Mouse (Mus musculus): ENCODE measurements at regions not wholly inside any gene's neighbourhood (a gene's known extent, or its start where the extent isn't known, plus 50 kb on each side); places are given as distances from the start of the nearest gene placed in this dataset.

DNA sequence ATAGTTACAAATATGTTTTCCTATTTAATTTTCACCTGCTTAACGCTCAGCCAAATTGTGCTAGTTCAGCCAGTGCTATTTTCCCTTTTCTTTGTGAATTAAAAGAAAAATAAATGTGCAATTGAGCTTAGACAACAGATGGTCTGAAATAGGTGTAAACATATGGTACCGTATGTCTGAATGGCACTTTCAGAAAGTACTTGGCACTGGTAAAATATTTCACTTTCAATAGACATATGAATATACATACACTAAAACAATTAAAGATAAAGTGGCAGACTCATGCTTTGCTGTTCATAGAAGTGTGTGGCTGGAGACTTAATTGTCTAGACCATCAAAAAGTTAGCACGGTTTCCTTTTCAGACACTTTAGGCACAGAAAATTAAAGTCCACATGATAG, 794.8 kb upstream of the Slitrk1 start:
- Histone ChIP-seq H3K9me3 (ENCODE audit: control insufficient read depth, low read length) (no peaks in the 10 kb centered on the region), H3K4me1 (ENCODE audit: control insufficient read depth, insufficient read depth, low read length) (no peaks in the 10 kb centered on the region), H3K4me3 (ENCODE audit: low read depth, low read length) (no peak overlapping the region), H3K27me3 (ENCODE audit: control insufficient read depth, insufficient read depth, low read length) (no peaks in the 10 kb centered on the region), H3K9ac (ENCODE audit: low read length) (no peak overlapping the region), H3K4me2 (ENCODE audit: low read depth) (no peak overlapping the region), H3K27ac (ENCODE audit: low read depth, low read length) (no peak overlapping the region), H3K36me3 (ENCODE audit: control insufficient read depth, insufficient read depth, low read length) (no peaks in the 10 kb centered on the region)
- ATAC-seq (ENCODE audit: insufficient read depth, low FRiP score, low TSS enrichment) (no peak), DNase-seq (ENCODE audit: low spot score) (no peak)
- 82% methylated on average over 3 of the region's 3 CpGs for WGBS

DNA sequence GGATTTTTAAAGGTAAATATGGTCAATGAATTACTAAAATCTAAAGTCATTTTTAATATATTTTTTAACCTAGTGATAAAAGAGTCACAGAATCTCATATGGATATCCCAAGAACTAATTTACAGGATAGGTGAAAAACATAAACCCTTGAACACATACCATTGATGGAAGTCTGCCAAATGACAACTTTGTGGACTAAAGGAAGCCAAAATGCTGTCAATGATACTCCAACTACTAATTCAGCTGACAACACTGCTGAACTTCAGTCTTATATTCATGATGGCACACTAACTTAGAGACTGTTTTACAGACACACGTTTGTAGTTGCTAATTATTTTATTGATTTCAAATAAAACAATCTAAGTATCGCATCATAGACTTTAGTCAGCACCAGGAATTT, 786.3 kb upstream of the Slitrk1 start:
- H3K4me3 ChIP-seq (ENCODE audit: low read depth, low read length) = no peak overlapping the region
- H3K9me3 ChIP-seq (ENCODE audit: control insufficient read depth, low read length) = no peaks in the 10 kb centered on the region
- WGBS = 75% methylated on average over 2 of the region's 2 CpGs
- H3K4me1 ChIP-seq (ENCODE audit: control insufficient read depth, insufficient read depth, low read length) = no peaks in the 10 kb centered on the region
- no peaks in the 10 kb centered on the region for H3K36me3 ChIP-seq (ENCODE audit: control insufficient read depth, insufficient read depth, low read length)
- H3K9ac ChIP-seq (ENCODE audit: low read length) = no peak overlapping the region
- ATAC-seq (ENCODE audit: insufficient read depth, low FRiP score, low TSS enrichment) = no peak
- no peak for DNase-seq (ENCODE audit: low spot score)
- H3K4me2 ChIP-seq (ENCODE audit: low read depth) = no peak overlapping the region
- no peaks in the 10 kb centered on the region for H3K27me3 ChIP-seq (ENCODE audit: control insufficient read depth, insufficient read depth, low read length)
- no peak overlapping the region for H3K27ac ChIP-seq (ENCODE audit: low read depth, low read length)

DNA sequence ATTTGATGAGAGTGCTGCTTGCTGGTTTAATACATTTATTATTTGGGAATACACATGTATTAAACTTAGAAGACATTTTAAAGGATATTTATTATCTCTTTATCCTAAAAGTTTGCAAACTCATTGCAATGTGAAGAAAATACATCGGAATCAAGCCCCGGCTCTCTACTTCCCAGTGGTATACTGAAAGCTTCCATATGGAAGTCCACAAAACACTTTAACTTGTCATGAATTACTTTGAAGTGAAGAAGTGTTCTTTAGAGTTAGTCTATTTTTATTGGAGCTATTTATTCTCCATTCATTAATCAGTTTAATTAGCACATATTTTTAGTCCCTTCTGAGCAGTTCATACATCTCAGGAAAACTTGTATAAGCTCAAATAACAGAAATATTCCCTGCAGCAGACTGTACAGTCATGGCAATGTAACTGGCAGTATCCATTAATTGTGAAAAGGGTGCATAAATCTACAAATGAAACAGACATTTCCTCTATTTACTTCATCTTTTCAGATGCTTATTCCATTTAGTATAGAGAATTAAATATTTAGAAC, 754.7 kb upstream of the Slitrk1 start:
- H3K27me3 ChIP-seq (ENCODE audit: control insufficient read depth, insufficient read depth, low read length) = no peaks in the 10 kb centered on the region
- no peak for DNase-seq (ENCODE audit: low spot score)
- no peak for ATAC-seq (ENCODE audit: insufficient read depth, low FRiP score, low TSS enrichment)
- no peaks in the 10 kb centered on the region for H3K4me1 ChIP-seq (ENCODE audit: control insufficient read depth, insufficient read depth, low read length)
- 68% methylated on average over 2 of the region's 2 CpGs for WGBS
- H3K27ac ChIP-seq (ENCODE audit: low read depth, low read length) = no peak overlapping the region
- H3K9me3 ChIP-seq (ENCODE audit: control insufficient read depth, low read length) = no peaks in the 10 kb centered on the region
- no peak overlapping the region for H3K4me3 ChIP-seq (ENCODE audit: low read depth, low read length)
- H3K4me2 ChIP-seq (ENCODE audit: low read depth) = no peak overlapping the region
- H3K9ac ChIP-seq (ENCODE audit: low read length) = no peak overlapping the region
- no peaks in the 10 kb centered on the region for H3K36me3 ChIP-seq (ENCODE audit: control insufficient read depth, insufficient read depth, low read length)

DNA sequence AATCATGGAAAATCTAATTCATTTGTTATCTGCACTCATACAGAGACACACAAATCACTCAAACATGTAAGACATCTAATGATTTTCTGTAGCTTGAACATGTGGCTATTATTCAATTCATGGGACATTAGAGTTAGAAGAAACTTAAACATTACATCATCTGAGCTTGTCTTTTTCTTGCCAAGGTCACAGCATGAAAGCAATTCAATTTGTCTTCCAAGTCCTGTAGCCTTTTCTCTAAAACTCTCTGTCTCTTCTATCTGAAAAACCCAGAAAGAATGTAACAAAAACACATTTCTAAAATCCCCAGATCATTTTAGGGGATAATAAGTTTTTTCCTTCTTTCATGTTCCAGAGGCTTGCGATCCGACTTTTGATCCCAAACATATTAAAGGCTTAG, 754.1 kb upstream of the Slitrk1 start:
- no peaks in the 10 kb centered on the region for H3K4me1 ChIP-seq (ENCODE audit: control insufficient read depth, insufficient read depth, low read length)
- 86% methylated on average over 2 of the region's 2 CpGs for WGBS
- DNase-seq (ENCODE audit: low spot score) = peak; percentile 21

DNA sequence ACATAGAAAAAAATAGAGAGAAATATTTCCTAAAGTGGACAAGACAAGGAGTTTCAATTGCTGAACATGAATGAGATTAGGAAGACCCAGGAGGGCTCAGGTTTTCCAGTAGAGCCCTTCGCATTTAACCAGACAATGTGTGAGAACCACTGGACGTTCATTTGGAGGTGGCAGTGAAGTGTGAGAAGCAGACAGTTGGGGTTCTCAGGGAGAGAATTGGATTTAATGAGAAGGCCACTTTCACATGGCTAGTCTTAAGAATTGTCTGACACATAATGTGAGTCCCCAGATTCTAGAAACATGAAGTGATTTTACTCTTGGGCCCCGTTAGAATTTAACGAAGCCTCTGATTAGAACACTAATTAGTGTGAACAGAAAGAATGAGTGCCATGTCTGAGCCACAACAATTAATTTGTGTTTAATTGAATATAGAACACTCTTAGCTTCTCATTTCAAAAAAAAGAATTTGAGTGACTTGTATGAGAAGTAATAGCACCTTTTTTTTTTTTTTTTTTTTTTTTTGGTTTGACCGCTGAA, 749.6 kb upstream of the Slitrk1 start:
- no peaks in the 10 kb centered on the region for H3K4me1 ChIP-seq (ENCODE audit: control insufficient read depth, insufficient read depth, low read length)
- 88% methylated on average over 5 of the region's 5 CpGs for WGBS
- H3K9ac ChIP-seq (ENCODE audit: low read length) = no peak overlapping the region
- no peaks in the 10 kb centered on the region for H3K36me3 ChIP-seq (ENCODE audit: control insufficient read depth, insufficient read depth, low read length)
- no peak for ATAC-seq (ENCODE audit: insufficient read depth, low FRiP score, low TSS enrichment)
- no peak overlapping the region for H3K4me3 ChIP-seq (ENCODE audit: low read depth, low read length)
- no peaks in the 10 kb centered on the region for H3K27me3 ChIP-seq (ENCODE audit: control insufficient read depth, insufficient read depth, low read length)
- no peak for DNase-seq (ENCODE audit: low spot score)
- no peaks in the 10 kb centered on the region for H3K9me3 ChIP-seq (ENCODE audit: control insufficient read depth, low read length)
- no peak overlapping the region for H3K27ac ChIP-seq (ENCODE audit: low read depth, low read length)
- no peak overlapping the region for H3K4me2 ChIP-seq (ENCODE audit: low read depth)

More for the DNA sequence above, 754.1 kb upstream of the Slitrk1 start:
- Histone ChIP-seq H3K36me3 (ENCODE audit: control insufficient read depth, insufficient read depth, low read length) (no peaks in the 10 kb centered on the region), H3K4me2 (ENCODE audit: low read depth) (no peak overlapping the region), H3K27ac (ENCODE audit: low read depth, low read length) (no peak overlapping the region), H3K27me3 (ENCODE audit: control insufficient read depth, insufficient read depth, low read length) (no peaks in the 10 kb centered on the region), H3K9me3 (ENCODE audit: control insufficient read depth, low read length) (no peaks in the 10 kb centered on the region), H3K4me3 (ENCODE audit: low read depth, low read length) (no peak overlapping the region), H3K9ac (ENCODE audit: low read length) (no peak overlapping the region)
- no peak for ATAC-seq (ENCODE audit: insufficient read depth, low FRiP score, low TSS enrichment)

DNA sequence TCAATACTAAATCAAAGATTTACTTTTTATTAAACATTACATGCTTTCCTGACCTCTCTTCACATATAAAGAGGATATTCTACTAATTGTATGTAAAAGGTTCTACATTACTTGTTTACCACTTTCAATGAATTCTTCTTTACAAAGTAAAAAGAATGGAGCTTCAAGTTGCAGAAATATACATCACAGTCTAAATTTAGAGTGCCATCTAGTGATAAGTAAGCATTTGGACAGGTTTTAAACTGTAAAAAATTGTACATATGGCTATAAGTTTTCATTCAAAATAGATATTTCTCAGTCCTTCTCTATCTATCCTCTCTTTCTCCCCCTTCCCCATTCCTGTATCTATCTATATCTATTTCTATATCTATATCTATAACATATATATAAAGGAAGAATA, 746.4 kb upstream of the Slitrk1 start:
- no peaks in the 10 kb centered on the region for H3K27me3 ChIP-seq (ENCODE audit: control insufficient read depth, insufficient read depth, low read length)
- H3K9me3 ChIP-seq (ENCODE audit: control insufficient read depth, low read length) = no peaks in the 10 kb centered on the region
- H3K27ac ChIP-seq (ENCODE audit: low read depth, low read length) = no peak overlapping the region
- H3K4me1 ChIP-seq (ENCODE audit: control insufficient read depth, insufficient read depth, low read length) = no peaks in the 10 kb centered on the region
- H3K4me2 ChIP-seq (ENCODE audit: low read depth) = no peak overlapping the region
- no peaks in the 10 kb centered on the region for H3K36me3 ChIP-seq (ENCODE audit: control insufficient read depth, insufficient read depth, low read length)
- H3K4me3 ChIP-seq (ENCODE audit: low read depth, low read length) = no peak overlapping the region
- no peak for ATAC-seq (ENCODE audit: insufficient read depth, low FRiP score, low TSS enrichment)
- H3K9ac ChIP-seq (ENCODE audit: low read length) = no peak overlapping the region
- no peak for DNase-seq (ENCODE audit: low spot score)

DNA sequence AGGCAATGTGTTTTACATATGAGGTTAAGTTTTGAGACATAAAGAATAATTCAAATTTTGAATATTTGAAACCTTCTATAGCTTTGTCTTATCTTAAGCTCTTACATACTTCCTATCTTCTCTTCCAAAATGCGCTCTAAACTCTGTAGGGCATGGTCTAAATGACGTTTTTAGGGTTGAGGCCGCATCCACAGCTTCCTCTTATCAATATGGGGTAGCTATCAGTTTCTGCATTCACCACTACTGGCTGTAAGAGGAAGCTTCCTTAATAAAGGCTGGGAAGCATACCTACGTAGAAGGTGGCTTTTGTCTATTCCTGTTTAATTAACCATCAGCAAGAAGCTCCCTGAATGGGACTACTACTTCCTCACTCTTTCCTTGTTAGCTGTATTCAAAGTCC, 734.6 kb upstream of the Slitrk1 start:
- Histone ChIP-seq H3K36me3 (ENCODE audit: control insufficient read depth, insufficient read depth, low read length) (no peaks in the 10 kb centered on the region), H3K27me3 (ENCODE audit: control insufficient read depth, insufficient read depth, low read length) (no peaks in the 10 kb centered on the region), H3K4me3 (ENCODE audit: low read depth, low read length) (no peak overlapping the region), H3K9me3 (ENCODE audit: control insufficient read depth, low read length) (no peaks in the 10 kb centered on the region), H3K9ac (ENCODE audit: low read length) (no peak overlapping the region), H3K4me2 (ENCODE audit: low read depth) (no peak overlapping the region), H3K4me1 (ENCODE audit: control insufficient read depth, insufficient read depth, low read length) (no peaks in the 10 kb centered on the region), H3K27ac (ENCODE audit: low read depth, low read length) (no peak overlapping the region)
- 80% methylated on average over 4 of the region's 4 CpGs for WGBS
- no peak for ATAC-seq (ENCODE audit: insufficient read depth, low FRiP score, low TSS enrichment)
- DNase-seq (ENCODE audit: low spot score) = no peak
